Mouse (Mus musculus) hindbrain, embryonic 11.5 days (tissue): ENCODE results near the gene Rccd1. TPM values are rescaled to one million over a fixed set of nuclear protein-coding genes. Genes with fewer than 3 reads are reported as not detected.
A peak's percentile ranks its signal among the peaks of the same experiment; 100 is the strongest.

Source experiments
- ATAC-seq: fragments of 200-750 bp; cut with Nextera tagmentation; 2 replicates; pipeline ENCODE4 v1.8.0; 2017; ENCODE audit warnings: mild to moderate bottlenecking, moderate TSS enrichment, moderate library complexity; ENCODE audit not compliant: low FRiP score
- DNase-seq: peaks from one replicate; pipeline ENCODE4 v3.0.0-alpha.2; 2015; ENCODE audit warnings: low spot score
- H3K27ac ChIP-seq: fragments of 300-500 bp; sonication (generic); 2 replicates; pipeline ENCODE4 v1.5.1; 2014; ENCODE audit warnings: mild to moderate bottlenecking, low read depth, low read length
- H3K27me3 ChIP-seq: fragments of 300-500 bp; sonication (generic); 2 replicates; pipeline ENCODE4 v1.6.1; 2014; ENCODE audit warnings: mild to moderate bottlenecking, low read length, moderate library complexity, mixed read lengths; ENCODE audit not compliant: control insufficient read depth, insufficient read depth
- H3K36me3 ChIP-seq: fragments of 300-500 bp; sonication (generic); 2 replicates; pipeline ENCODE4 v1.6.1; 2014; ENCODE audit warnings: mild to moderate bottlenecking, low read length, moderate library complexity, mixed read lengths; ENCODE audit not compliant: control insufficient read depth, insufficient read depth
- H3K4me1 ChIP-seq: fragments of 300-500 bp; sonication (generic); replicated peaks from 2 replicates; pipeline ENCODE4 v1.6.1; 2014; ENCODE audit warnings: low read length, mixed read lengths; ENCODE audit not compliant: control insufficient read depth, insufficient read depth
- H3K4me2 ChIP-seq: fragments of 300-500 bp; sonication (generic); replicated peaks from 2 replicates; pipeline ENCODE4 v1.6.1; 2014; ENCODE audit warnings: mild to moderate bottlenecking, low read depth, low read length
- H3K4me3 ChIP-seq: fragments of 300-500 bp; sonication (generic); 2 replicates; pipeline ENCODE4 v1.5.1; 2014; ENCODE audit warnings: low read depth, low read length
- H3K9ac ChIP-seq: fragments of 300-500 bp; sonication (generic); 2 replicates; pipeline ENCODE4 v1.6.1; 2014; ENCODE audit warnings: low read depth, low read length
- H3K9me3 ChIP-seq: fragments of 300-500 bp; sonication (generic); 2 replicates; pipeline ENCODE4 v1.6.1; 2016; ENCODE audit warnings: low read length; ENCODE audit not compliant: control insufficient read depth
- WGBS: fragments of 180-500 bp; shearing (Covaris S2); extraction: QIAGEN DNeasy Blood & Tissue Kit; methylation state at CpG from one replicate; pipeline ENCODE4 v1.1.7; 2014; 5-methylcytosine and 5-hydroxymethylcytosine counted together
- polyA plus RNA-seq: library from polyadenylated mRNA; unstranded; fragments of >200 nt; fragmentation: Nextera tagmentation; extraction: Ambion mirVana; gene quantifications from 2 replicates; pipeline ENCODE4 v1.2.1, GENCODE M21; 2014

Rccd1 gene
- polyA plus RNA-seq, 1 experiment from 2014 or later: 11.7 TPM

DNA sequence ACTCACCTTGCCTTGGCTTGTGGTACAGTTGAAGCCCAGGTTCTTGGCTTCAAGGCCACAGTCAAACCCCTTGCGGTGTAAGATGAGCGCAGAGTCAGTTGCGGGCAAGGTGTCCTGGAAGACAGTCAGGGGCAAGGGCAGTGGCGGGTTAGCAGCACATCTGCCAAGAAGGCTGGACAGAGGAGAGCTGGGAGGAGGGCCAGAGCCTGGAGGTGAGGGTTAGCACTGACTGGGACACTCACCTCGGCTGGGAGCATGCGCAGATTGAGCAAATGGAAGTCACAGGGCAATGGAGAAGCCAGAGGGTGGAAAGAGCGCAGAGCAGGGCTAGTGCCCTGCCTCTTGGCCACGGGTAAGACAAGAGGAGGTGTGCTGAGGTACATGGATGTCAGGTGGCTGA, 28.7 kb upstream of the Rccd1 start:
- Histone ChIP-seq H3K36me3 (peaks cover 7% of the 10 kb centered on the region; the same call in 1 of the 2 replicates), H3K4me1 (no peaks in the 10 kb centered on the region; the same call in none of the 2 replicates), H3K9ac (no peak overlapping the region), H3K27ac (no peak overlapping the region), H3K27me3 (no peaks in the 10 kb centered on the region), H3K4me2 (no peak overlapping the region), H3K9me3 (no peaks in the 10 kb centered on the region), H3K4me3 (no peak overlapping the region)
- 92% methylated on average over 8 of the region's 8 CpGs for WGBS
- ATAC-seq (no peak), DNase-seq (no peak)

DNA sequence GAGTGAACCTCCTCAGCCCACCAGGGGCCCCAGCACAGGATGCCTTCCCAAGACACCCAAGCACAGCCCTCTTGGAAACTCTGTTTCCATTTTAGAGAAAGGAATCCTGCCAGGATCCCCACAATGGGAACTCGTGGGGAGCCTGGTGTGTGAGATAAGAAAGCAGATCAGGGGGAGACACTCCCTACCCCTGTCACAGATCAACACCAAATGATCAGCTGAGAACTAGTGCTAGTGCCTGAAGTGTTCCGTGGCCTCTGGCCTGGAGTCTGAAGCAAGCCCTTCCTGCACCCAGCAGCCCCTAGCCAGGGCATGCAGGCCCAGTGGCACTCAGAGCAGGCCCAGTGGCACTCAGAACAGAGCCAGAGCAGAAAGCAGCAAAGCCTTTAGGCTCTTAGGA, 26.6 kb upstream of the Rccd1 start:
- WGBS: 80% methylated on average over 2 of the region's 2 CpGs
- ATAC-seq (no peak), DNase-seq (no peak)
- H3K9ac ChIP-seq: no peak overlapping the region
- H3K4me2 ChIP-seq: no peak overlapping the region
- H3K27ac ChIP-seq: no peak overlapping the region
- no peaks in the 10 kb centered on the region for H3K9me3 ChIP-seq
- no peaks in the 10 kb centered on the region for H3K4me1 ChIP-seq
- no peaks in the 10 kb centered on the region for H3K27me3 ChIP-seq
- H3K36me3 ChIP-seq: peaks cover 6% of the 10 kb centered on the region; the same call in 1 of the 2 replicates
- no peak overlapping the region for H3K4me3 ChIP-seq

DNA sequence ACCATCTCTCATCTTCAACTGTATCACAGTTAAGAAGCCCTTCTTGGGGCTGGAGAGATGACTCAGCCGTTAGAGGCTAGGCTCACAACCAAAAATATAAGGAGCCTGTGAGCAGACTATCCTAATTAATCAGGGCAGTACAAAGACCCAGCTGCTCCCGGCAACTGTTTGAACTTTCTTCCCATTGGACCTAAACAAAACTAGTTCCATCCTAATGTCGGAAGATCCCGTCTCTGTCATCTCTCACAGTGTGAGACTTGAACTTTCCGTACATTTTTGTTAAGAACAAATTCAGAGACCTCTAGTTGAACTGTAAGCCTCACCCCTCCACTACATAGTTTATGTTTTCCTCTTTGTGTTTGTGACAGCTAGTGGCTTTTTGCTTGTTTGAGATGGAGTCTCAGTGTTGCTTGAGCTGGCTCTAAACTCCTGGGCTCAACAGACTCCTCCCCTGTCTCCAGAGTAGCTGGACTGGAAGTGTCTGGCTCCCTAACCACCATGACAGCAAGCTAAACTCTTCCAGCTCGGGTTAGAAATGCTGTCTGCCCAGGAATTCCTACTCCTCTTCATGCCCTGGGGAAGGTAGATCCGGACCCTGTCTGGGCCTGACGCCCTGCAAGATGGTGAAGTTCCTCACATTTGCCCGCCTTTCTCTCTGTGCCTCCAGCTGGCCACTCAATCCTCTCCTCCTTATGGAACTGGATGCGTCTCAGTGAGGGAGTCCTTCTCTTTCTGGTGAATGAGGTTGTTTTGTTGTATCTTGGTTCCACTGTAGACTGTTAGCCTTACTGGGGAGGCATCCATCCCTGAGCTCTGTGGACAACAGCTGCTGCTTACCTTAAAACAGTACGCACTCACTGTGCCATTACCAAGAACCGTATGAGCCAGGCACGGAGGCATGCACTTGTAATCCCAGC, 23.7 kb upstream of the Rccd1 start:
- no peak overlapping the region for H3K27ac ChIP-seq
- no peak overlapping the region for H3K9ac ChIP-seq
- H3K4me1 ChIP-seq: 0 out of 2 replicates have a peak, but pooled peaks cover 2% of the 10 kb centered on the region
- H3K9me3 ChIP-seq: no peaks in the 10 kb centered on the region
- 71% methylated on average over 13 of the region's 13 CpGs for WGBS
- H3K27me3 ChIP-seq: no peaks in the 10 kb centered on the region
- no peak overlapping the region for H3K4me2 ChIP-seq
- H3K4me3 ChIP-seq: no peak overlapping the region
- peaks cover 4% of the 10 kb centered on the region; the same call in 1 of the 2 replicates for H3K36me3 ChIP-seq
- DNase-seq (no peak), ATAC-seq (no peak)

DNA sequence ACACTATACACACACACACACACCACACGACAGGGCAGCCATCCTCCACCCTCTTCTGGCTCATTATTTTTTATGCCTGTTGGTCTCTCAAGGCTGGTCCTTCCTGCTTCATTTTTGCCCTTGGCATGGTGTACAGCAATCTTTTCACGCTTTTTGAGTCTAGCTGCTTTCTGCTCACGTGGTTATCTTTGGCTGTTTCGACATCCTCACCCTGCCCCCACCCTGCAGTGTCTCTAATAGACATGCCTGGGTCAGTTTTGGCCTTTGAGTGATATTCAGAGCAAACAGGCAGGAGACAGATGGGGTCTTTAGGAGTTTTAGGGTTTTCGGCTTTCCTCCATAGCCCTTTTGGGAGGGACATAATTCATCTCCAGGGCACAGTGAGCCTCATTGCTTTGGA, 22.6 kb upstream of the Rccd1 start:
- no peak overlapping the region for H3K27ac ChIP-seq
- no peak for ATAC-seq
- H3K4me1 ChIP-seq: 0 out of 2 replicates have a peak, but pooled peaks cover 2% of the 10 kb centered on the region
- WGBS: 86% methylated on average over 5 of the region's 5 CpGs
- no peaks in the 10 kb centered on the region for H3K9me3 ChIP-seq
- H3K9ac ChIP-seq: no peak overlapping the region
- H3K36me3 ChIP-seq: peaks cover 4% of the 10 kb centered on the region; the same call in 1 of the 2 replicates
- H3K4me2 ChIP-seq: no peak overlapping the region
- DNase-seq: no peak
- no peak overlapping the region for H3K4me3 ChIP-seq
- no peaks in the 10 kb centered on the region for H3K27me3 ChIP-seq

DNA sequence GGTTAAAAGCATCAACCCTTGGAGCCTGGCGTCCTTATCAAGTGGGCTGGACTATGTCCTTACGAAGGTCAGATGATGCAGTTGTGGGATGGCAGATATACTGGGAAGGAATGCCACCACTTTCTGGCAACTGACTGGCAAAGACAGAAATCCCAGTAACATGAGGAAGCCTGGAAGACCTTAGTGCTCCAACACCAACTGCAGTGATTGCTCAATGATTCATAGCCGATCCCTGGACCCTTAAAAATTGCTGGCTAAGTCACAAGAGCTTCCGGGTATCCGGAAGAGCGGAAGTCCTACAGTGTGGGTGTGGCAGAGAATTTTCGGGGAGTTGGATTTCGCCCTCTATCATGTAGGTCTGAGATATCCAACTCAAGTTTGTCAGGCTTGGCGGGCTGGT, 21.9 kb upstream of the Rccd1 start:
- Histone ChIP-seq H3K4me3 (no peak overlapping the region), H3K4me1 (0 out of 2 replicates have a peak, but pooled peaks cover 6% of the 10 kb centered on the region), H3K4me2 (no peak overlapping the region), H3K9ac (no peak overlapping the region), H3K27me3 (no peaks in the 10 kb centered on the region), H3K9me3 (no peaks in the 10 kb centered on the region), H3K36me3 (no peaks in the 10 kb centered on the region), H3K27ac (no peak overlapping the region)
- no peak for DNase-seq
- WGBS: 95% methylated on average over 9 of the region's 9 CpGs
- ATAC-seq: no peak

DNA sequence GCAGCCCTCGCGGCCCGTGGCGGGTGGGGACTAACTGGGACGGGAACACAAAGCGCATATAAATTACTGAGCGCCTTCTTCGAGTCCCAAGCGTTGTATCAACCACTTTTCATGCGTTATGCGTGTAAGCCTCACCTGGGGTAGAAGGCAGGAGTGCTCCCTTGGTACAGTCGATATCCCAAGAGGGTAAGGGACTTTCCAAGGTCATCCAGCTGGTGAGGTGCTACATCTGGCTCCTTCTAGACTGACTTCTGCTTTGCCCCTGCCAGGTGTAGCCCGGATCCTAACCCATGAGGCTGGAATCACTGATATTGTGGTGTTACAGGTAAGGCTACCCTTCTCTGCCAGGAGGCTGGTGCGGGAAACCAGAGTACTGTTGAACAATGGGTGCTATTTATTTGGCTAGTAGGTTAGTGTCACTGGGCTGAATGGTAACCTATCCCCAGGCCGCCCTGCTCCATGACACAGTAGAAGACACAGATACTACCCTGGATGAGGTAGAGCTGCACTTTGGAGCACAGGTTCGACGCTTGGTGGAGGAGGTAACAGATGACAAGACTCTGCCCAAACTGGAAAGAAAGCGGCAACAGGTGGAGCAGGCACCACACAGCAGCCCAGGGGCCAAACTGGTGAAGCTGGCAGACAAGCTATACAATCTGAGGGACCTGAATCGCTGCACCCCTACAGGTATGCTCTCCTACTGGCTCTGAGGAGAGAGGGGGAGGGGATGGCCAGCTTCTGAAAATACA, 19.2 kb upstream of the Rccd1 start:
- ATAC-seq (peak; percentile 14; the same call in 1 of the 2 replicates), DNase-seq (no peak)
- 26% methylated on average over 19 of the region's 19 CpGs for WGBS
- Histone ChIP-seq H3K4me2 (peak overlapping the region; percentile 63), H3K9me3 (no peaks in the 10 kb centered on the region), H3K27me3 (no peaks in the 10 kb centered on the region), H3K4me3 (peak overlapping the region; percentile 45), H3K36me3 (no peaks in the 10 kb centered on the region), H3K27ac (peak overlapping the region; percentile 36; the same call in 1 of the 2 replicates), H3K4me1 (peaks cover 10% of the 10 kb centered on the region; the same call in 1 of the 2 replicates), H3K9ac (peak overlapping the region; percentile 77)

DNA sequence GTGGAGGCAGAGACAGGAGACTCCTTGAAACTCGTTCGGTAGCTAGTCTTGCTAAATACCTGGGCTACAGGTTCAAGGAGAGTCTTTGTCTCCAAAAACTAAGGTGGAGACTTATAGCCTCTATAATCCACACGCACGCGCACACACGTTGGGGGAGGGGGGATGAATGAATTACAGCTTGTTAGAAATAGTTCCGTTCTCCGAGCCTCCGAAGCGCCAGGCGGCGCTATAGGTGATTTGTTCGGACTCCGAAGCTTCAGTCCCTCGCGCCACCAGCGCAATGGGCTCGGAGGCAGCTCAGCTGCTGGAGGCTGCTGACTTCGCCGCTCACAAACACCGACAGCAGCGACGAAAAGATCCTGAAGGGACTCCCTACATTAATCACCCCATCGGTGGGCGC, 18.6 kb upstream of the Rccd1 start, which contains the start of gene Hddc3:
Gene Hddc3, plus strand, starts transcription at position 247 of the 400 bp plus-strand sequence.
- Histone ChIP-seq H3K9ac (peak within 1 kb of the TSS; percentile 77), H3K4me3 (peak within 1 kb of the TSS; percentile 45), H3K4me1 (peaks cover 10% of the 10 kb centered on the region; the same call in 1 of the 2 replicates), H3K27ac (peak within 1 kb of the TSS; percentile 36; the same call in 1 of the 2 replicates), H3K36me3 (no peaks in the 10 kb centered on the region), H3K4me2 (peak within 1 kb of the TSS; percentile 63), H3K27me3 (no peaks in the 10 kb centered on the region), H3K9me3 (no peaks in the 10 kb centered on the region)
- WGBS: 2% methylated on average over 25 of the region's 25 CpGs
- ATAC-seq (peak; percentile 36; the same call in 1 of the 2 replicates), DNase-seq (peak; percentile 99)

DNA sequence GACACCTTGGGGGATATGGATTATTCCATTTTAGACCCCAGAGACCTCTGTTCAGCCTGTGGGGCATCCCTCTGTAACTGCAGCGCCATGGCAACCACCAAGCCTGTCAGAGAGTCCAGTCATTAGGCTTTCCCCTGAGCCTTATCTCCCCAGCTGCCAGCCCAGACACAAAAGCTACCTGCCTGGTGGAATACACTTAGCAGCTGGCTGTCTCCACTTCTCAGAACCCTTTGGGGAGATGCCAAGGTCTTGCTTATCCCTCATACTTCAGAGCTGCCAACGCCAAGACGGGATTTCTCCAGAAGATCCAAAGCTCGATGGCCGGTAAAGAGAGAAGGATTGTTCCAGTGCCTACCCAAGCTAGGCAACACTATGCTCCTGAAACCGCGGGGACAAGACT, 17.5 kb upstream of the Rccd1 start:
- Histone ChIP-seq H3K9ac (no peak overlapping the region), H3K36me3 (no peaks in the 10 kb centered on the region), H3K4me2 (no peak overlapping the region), H3K27me3 (no peaks in the 10 kb centered on the region), H3K27ac (no peak overlapping the region), H3K4me1 (peaks cover 10% of the 10 kb centered on the region; the same call in 1 of the 2 replicates), H3K9me3 (no peaks in the 10 kb centered on the region), H3K4me3 (no peak overlapping the region)
- no peak for DNase-seq
- ATAC-seq: no peak
- WGBS: 80% methylated on average over 7 of the region's 7 CpGs
